Mouse (Mus musculus) mammary gland, adult 2 months (tissue): Measurements from ENCODE around the gene Specc1l. TPM values are rescaled to one million over a fixed set of nuclear protein-coding genes. Genes with fewer than 3 reads are reported as not detected.

Source experiments
- polyA plus RNA-seq: library from polyadenylated mRNA; depleted of rRNA; stranded (reverse); fragments of >200 nt; gene quantifications from 2 replicates; pipeline ENCODE4 v1.2.3, GENCODE M21; 2012; ENCODE audit warnings: low replicate concordance; rRNA removed

The Specc1l gene
- 22.3 and 23.6 TPM in 2 replicates for polyA plus RNA-seq

DNA sequence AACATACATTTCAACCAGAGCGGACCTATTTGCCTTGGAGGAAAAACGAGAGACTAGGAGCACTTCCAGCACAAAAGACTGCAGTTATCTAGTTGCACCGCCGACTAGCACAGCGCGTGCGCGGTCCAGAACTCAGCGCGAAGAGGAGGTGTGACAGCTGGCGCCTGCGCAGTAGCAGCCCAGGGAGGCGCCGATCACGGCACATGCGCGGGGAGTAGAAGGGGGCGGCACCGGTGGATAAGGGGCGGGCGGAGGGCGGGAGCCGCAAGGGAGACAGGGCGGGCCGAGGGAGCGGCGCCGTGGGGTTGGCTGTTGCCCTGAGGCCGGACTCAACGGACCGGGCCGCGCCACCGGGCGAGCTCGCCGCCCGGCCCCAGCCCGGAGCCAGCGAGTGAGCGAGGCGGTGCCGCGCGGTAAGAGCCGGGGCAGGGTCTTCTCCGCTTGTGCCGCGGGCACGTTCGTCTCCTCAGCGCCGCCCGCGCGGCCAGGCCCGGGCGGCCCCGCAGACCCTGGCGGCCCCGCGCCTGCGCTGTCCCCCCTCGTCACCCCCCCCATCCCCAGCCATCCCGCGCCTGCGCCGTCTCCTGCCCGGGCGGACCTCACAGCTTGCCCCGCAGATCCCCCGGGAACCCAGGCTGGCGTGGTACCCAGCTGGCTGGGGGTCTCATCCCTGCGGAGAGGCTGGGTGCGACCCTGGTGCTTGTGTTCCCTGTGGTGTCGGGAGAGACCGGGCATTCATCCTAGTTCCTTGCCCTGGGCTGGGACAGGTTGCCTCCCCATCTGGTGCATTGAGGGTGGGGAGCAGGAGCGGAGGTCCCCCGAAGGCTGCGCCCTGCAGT, at the start of gene Specc1l:
Gene Specc1l (plus strand): TSS at position 267 of the 839 bp plus-strand sequence.

GRCm38 (mm10) chr10:75316872-75316907, 104.8 kb downstream of the Specc1l start, which contains the start of gene Adora2a:
TSS of gene Adora2a (plus strand) at chr10:75316877.

Other genes starting within 250 kb of the Specc1l start
- gene Gnaz, start 244.9 kb upstream of the Specc1l start, polyA plus RNA-seq: 1.7 and 2.7 TPM in 2 replicates
- not detected in 2 replicates for gene Rsph14, start 179.5 kb upstream of the Specc1l start, polyA plus RNA-seq
- 5.3 and 7.6 TPM in 2 replicates for gene Rab36, start 175.0 kb upstream of the Specc1l start, polyA plus RNA-seq
- 15.4 and 18.0 TPM in 2 replicates for gene Bcr, start 151.5 kb upstream of the Specc1l start, polyA plus RNA-seq
- 21.5 and 40.6 TPM in 2 replicates for gene Adora2a, start 104.8 kb downstream of the Specc1l start, polyA plus RNA-seq
- 1.4 and 1.7 TPM in 2 replicates for gene Upb1, start 189.0 kb downstream of the Specc1l start, polyA plus RNA-seq